Mouse (Mus musculus) T-cell, adult 2 months (primary cell): ENCODE data around the gene Aspscr1.
"Not testable (repeated sequence)": the region's sequence is repeated elsewhere in the genome, so short reads cannot be mapped to it uniquely, and the experiment has no call there.

ENCODE experiments used
- DNase-seq: peaks from one replicate; pipeline ENCODE4 v3.0.0; 2022; ENCODE audit warnings: low spot score

The Aspscr1 gene

DNA sequence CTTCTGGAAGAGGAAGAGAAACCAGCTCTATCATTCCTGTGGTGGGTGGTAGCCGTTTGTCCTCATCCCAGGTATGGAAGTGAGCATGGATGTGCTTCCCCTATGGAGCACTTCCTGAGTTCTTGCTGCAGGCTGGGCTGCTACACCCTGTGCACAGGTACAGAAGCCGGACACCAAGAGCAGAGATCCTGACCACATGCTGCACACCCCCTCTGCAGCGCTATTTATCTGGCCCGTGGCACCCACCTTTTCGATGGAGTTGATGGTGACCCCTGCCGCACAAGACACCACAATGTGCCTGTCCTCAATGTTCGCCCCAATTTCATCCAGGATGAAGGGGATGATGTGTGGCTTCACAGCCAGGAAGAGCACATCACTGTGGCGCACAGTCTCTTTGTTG, 30.9 kb upstream of the Aspscr1 start:
- DNase-seq = no peak

DNA sequence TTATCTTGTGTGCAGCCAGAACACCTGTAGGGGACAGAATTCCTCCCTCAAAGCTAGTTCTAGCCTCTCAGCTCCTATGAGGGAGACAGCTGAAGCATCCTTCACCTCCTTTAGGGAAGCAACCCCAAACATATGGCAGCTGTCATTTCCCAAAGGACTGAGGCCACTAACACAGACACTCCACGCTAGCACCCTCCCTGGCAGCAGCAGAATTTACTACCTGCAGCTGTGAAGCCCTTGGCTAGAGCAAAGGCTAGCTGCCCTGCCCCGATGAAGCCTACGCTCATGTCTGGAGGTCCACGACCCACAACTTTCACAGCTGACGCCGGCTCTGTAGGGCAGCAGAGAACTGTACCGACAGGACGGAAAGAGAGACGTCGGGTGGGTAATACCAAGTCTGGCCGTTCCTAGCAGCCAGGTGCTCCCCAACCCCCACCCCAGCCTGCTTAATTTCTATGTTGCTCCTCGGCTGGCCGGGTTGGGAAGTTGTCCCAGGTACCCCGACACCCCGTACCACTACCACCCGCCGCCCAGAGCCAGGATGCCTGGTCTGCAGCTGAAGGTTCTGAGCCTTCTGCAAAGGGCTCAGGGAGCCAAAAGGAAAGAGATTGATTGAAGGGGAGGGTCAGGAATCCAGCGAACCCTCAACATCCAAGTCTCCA, 29.7 kb upstream of the Aspscr1 start:
- peak; percentile 16 for DNase-seq

DNA sequence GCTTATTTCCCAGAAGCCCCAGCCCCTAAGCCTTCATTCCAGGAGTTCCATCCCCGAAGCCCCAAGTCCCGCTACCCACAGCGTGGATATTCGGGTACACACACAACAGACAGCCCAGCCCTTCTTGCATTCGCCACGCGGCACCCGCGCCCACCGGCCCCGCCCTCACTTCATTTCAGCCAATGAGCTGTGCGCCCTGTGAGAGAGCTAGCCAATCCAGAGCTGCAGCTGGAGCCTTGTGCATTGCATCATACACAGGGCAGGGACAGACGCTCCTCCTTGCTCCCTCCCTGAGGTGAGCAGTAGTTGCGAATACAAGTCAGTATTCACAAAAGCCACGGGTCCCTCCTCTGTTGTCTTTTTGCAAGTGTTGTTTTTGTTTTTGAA, 29.2 kb upstream of the Aspscr1 start, which contains the start of gene Pycr1:
Gene Pycr1, minus strand, starts transcription at position 169 of the 387 bp plus-strand sequence.
- DNase-seq = peak; percentile 92

DNA sequence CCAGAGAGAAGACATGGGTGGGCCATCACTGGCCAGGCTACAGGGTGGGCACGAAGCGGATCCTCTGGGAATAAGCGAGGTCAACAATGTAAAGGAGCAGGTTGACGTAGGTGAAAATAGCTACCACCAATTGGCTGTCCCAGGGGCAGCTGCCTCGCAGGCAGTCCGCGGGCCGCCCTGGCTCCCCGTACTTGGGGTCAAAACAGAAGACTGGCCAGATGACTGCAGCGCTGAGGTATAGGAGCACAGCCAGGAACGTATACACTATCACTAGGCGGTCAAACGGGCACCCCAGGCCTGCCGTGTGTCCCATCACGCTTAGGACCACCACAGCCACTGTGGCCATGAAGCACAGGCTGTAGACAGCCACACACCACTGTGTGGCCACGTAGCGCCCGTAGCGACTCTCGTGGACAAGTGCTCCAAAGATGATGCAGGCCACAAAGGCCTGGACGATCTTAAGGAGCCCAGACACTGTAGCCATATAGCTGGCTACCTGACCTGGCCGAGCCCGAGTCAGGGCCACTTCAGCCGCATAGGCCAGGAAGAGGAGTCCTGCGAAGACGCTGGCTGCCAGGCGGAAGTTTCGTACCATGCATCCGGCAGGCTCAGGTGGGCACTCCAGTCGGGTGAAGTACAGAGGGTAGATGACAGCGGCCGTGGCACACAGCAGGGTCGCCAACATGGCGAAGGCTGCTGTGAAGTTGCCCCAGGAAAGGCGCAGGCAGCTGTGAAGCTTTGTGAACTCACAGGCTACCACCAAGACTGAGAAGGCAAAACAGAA, 25.5 kb upstream of the Aspscr1 start:
- DNase-seq = no peak

DNA sequence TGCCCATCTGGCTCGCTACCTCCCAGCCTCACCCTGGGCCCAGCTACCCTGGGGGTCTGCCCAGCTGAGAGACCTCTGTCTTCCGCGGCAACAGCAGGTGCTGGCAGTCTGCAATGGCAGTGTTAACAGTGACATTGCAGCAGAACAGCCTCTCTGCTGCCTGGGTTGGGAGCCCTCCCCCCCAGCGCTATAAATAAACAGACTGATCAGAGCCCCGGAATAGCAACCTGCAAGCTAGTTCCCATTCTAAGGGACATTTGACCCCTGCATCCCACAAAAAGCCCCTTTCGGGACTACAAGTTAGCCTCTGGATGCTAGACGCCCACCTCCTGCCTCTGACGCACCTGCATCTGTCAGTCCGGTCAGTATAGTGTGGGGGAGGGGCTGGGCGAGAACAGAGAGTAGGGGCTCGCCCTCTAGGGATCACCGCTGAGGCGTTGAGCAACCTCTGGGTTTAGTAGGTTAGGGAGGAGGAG, 24.7 kb upstream of the Aspscr1 start, which contains the start of gene Myadml2:
Gene Myadml2, minus strand, starts transcription at position 158 of the 476 bp plus-strand sequence.
- DNase-seq = no peak

DNA sequence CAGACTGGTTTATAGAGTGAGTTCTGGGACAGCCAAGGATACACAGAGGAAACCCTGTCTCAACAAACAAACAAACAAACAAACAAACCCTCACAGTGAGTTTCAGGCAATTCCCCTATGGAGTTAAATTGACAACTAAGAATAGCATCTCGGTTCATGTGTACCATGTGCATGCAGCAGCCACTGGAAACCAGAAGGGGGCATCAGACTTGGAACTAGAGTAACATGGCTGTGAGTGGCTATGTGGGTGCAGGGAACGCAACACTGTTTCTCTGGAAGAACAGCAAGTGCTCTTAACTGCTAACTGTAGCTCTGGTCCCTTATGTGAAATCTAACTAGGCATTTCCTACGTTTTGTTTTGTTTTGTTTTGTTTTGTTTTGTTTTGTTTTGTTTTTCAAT, 20.9 kb upstream of the Aspscr1 start:
- DNase-seq = no peak

DNA sequence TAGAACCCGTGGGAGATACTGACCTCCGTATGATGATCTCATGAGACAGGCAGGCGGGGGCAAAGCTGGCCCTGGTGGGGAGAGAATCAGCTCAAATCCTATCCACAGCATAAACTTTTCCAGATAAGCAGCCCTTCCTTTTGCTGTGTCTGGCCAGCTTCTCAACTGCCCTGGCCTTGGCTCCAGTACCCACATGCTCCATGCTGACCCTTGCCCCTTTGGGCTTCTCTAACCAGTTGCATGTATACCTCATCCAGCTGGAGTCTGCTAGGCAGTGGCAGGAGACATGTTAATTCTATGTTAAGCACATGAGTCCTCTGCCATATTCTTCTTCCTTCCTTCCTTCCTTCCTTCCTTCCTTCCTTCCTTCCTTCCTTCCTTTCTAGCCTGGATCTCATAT, 18.0 kb upstream of the Aspscr1 start:
- no peak for DNase-seq

DNA sequence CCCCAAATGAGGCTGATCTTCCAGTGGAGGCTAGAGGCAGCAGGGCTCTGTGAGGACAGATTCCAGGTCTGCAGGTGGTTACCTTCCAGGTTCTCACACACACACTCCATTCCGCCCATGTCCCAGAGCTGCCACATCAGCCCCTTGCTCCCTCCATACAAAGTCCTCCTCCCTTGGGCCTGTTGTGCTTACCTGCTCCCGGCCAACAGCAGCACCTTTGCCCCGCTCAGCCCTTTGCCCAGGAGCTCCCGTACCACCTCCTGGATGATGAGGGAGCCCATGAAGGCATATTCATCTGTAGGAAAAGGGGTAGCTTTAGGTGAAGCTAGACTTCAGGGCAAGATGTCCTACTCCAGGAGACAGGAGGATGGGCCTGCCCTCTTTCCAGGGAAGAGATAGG, 15.5 kb upstream of the Aspscr1 start:
- no peak for DNase-seq

DNA sequence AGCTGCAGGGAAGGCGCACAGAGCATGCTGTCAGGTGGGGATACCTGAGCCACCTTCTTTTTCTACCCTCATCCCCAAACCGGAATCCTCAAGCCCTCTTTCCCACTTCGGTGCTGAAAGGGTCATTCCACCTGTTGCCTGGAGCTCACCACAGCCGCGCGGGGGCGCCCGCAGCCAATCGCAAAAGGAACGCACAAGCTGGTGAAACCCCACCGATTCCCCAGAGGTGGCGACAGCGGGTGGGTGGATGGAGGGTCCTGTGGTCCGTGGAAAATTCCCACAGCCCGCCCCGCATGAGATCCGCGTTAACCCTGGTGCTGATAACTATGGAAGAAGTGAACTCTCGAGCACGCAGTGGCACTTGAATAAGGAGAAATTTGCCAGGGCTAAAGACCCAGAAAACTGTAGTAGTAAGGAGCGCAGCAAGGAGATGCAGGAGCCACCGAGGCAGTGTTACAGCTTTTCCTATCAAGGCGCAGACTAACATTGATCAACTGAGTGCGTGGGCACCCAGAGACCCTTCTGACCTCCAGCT, 13.8 kb upstream of the Aspscr1 start:
- peak; percentile 71 for DNase-seq

DNA sequence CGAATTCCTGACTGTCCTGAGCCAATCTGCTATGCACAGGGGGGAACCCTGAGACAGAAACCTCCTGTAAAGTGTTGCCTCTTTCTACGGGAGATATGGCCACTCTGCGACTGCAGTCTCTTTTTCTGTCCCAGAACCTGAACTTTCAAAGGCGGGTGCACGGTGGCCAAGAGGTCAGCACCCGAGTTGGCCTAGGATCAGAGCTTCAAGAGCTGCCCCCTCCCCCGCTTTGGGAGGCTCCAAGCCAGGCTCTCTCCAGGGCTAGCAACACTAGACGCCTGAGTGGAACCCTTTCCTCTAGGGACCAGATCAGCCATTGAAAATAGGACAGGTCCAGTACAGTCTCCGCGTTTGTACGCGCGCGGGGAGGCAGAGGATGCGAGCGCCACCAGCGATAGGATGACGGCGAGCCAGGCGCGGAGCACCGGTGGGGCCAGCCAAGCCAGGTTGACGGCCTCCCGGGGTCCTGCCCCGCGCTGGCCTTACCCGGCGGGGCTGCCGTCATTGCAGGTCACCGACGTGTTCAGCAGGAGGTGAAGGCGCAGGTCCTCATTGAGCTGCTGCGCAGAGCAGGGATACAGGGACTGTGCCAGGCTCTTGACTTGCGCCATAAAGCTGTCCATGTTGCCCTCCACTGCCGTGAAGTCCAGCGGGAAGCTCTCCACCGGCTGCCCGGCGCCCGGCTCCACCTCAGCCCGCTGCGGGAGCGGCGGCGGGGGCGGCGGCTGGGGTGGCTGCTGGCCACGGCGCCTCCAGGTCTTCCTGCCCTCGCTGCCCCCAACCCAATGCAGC, 13.1 kb upstream of the Aspscr1 start:
- no peak for DNase-seq

DNA sequence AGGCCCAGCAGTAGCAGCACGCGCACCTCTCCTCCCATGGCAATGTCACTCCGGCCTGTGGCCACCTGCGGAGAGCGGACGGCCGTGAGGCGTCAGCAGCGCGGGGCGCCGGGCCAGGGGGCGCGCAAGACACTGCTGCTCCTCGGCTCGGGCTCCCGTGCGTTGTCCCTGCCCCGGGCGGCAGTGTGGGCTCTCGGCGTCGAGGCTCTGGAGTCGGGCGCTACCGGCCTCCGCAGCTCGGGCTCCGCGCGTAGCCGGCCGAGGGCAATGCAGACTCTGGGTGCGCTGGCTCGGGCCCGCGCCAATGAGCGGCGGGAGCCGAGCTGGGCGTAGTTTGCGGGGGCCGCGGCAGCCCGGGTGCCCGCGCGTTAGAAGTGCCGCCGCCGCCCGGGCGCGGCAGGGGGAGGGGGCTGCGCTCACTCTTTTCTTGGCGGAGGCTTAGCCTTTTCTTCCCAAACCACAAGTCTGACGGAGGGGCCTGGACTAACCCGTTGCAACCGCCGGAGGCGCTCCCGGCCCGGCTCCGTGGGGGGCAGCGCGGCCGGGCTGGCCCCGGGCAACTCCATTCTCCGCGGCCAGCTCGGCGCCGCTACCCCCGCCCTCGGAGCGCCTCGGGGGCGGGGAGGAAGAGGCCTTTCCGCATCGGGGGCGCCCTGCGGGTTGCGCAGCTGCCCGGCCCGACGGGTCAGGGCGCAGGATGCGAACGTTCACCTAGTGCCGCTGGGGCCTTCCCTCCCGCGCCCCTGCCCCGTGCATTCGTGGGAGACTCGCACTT, 12.3 kb upstream of the Aspscr1 start:
- DNase-seq = no peak

DNA sequence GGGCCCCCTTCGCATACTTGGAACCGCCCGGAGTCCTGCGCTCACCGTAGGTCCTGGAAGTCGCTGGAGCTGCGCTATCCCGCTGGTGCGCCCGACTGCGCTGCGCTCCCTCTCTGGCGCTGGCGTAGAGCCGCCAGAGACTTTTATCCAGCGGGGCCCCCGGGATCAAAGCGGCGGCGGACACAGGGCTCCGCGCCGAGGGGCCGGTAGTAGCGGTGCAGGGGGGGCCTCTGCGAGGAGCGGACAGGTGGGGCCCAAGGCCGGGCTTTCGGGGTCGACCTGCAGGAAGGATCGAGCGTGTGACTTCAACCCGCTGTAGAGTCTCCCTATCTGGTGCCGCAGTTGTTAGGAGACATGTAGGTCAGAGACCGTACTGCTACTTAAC, 11.7 kb upstream of the Aspscr1 start, which contains the start of gene Notum:
Gene Notum, minus strand, starts transcription at position 100 of the 385 bp plus-strand sequence.
- no peak for DNase-seq

DNA sequence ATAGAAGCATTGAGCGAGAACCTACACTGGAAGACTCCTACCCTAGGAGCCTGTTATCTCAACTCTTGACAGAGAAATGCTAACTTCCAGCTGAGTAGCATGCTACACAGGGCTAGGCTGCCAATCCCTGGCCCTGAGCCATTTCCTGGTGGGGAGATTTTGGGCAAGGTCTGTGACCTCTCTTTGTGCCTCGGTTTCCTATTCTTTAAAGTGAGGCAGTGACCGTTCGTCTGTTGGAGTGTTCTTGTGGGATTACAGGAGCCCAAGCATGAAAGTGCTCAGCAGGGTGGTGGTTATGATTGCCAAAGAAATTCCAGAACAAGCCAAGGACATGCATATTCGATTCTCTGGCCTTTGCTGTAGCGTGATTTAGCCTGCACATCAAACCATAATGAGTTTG, 10.0 kb upstream of the Aspscr1 start:
- no peak for DNase-seq

DNA sequence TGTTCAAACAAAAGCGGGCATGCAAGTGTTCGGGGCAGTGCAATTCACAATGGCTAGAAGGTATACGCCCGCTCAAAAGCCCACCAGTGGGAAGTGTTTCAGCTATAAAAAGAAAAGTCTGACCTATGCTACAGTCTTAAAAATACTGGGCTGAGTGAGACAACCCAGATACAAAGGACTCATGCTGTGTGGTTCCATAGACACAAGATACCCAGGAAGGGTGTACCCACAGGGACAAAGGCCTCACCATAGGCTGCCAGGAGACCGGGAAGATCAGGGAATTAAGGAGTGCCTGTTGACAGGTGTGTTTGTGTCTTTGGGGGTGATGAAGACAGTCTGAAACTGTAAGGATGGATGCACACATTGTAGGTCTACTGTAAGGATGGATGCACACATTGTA, 9.1 kb upstream of the Aspscr1 start:
- no peak for DNase-seq

DNA sequence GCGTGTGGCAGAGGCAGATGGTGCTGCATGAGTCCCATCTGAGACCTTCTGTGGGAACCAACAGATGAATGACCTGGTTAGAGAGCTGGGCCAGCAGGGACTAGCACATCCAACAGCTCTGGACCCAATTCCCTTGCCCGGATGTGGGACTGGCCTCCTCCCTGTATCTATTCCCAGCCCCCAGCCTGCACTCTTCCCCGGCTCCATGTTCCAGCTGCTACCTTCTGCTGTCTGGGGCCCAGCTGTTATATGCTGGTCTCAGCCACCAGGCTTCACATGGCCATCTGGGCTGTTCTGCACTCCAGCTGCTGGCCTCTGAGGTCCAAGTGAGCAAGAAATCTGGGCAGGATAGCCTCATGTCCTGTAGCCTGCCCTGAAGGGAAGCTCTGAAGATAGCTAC, 7.4 kb upstream of the Aspscr1 start:
- no peak for DNase-seq

DNA sequence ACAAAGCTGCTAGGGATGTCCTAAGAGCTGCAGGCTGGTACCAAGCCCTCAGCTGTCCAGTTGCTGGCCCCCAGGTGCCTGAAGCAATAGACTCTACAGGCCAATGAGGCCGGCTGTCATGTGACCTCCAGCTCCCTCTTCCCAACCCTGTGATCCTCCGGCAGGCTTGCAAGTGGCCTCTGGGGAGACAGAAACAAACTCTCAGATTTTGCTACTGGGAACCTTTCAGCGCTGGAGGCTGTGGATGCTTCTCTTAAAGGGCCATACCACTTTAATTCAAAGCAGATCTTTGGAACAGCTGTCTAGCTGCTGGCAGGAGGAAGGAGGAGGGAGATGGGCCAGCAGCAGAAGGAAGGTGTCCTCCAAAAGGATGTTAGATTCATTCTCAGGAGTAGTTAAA, 6.2 kb upstream of the Aspscr1 start:
- no peak for DNase-seq

DNA sequence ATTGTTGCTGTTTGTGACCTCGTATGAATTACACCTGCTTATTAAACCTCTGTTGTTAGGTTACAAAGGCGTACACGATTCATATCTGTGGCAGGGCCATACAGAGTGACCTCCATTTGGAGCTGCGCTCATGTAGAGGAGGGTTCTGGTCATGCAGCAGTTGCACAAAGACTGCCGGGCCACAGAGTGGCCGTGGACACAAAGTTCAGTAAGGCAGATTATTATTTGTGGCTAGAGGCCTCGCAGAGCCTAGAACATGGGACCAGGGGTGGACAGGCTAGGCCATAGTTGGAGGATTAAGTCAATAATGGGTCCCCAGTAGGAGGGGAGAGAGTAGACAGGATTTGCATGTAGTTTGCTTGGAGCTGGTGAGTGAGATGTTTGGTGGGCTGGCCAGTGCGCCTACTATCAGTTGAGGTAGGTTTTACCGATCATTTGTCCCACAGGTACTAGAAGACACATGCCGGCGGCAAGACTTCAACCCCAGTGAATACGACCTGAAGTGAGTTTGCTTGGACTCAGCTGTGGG, 885 bp downstream of the Aspscr1 start:
- DNase-seq = no peak

DNA sequence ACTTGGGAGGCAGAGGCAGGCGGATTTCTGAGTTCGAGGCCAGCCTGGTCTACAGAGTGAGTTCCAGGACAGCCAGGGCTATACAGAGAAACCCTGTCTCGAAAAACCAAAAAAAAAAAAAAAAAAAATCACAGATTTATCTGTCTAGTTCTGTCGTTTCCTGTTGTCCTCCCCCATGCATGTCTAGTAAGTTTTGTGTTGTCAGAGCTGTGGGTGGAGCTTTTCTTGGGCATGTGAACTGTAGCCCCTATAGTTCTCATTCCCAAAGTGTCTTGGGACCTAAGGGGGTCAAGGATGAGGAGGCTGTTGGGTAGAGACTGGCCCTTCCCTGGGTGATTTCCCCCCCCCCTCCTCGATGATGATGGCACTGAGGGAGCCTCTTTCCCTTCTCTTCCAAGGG, 3.1 kb downstream of the Aspscr1 start:
- not testable (repeated sequence) for DNase-seq

DNA sequence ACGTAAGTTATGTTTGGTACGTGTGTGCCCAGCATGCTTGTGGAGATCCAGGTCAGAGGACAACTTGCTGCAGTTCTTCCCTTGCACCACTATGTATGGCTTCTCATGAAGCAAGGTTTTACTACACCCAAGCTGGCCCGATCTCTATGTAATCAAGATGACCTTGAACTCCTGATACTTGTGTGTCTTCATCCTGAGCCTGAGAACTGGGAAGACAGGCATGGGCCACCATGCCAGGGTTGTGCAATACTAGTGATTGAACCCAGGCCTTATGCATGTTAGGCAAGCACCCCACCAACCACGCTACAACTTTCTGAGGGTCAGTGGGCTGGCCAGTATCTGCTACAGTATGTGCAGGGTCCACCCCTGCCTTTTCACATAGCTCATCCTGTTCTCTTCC, 4.2 kb downstream of the Aspscr1 start:
- DNase-seq = no peak

DNA sequence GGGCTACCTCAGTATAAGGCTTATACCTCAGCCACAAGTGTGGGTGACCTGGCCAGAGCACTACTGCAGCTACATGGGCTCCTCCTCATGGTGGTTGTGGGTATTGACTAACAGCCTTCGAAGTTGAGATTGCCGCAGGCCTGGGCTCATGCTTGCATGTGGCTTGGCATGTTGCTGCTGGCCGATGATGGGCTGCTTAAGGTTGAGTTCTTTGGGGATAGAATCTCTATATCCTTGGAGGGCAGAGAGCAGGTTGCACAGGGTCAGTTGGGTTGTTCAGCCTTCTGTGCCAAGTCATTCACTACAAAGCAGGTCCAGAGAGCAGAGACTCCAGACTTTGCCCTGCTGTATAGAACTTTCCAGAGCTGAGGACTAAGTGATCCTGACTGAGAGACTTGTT, 7.1 kb downstream of the Aspscr1 start:
- peak; percentile 19 for DNase-seq

DNA sequence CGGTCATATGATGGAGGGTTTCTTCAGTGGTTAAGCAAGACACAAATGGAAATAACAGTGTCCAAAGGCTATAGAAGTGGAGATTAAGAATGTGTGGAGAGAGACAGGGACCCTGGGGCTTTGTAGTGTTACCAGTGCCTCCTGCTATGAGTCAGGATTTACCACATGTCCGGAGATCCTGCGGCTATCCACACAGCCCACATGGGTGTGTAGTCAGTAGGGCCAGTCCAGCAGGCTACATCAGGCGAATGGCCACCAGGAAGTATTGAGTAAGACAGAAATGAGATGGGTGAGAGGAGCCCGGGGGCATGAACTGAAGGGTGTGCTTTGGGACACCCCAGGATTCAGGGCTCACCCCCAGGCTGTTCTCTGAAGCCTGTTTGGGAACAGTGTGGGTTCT, 9.9 kb downstream of the Aspscr1 start:
- DNase-seq = no peak
